Mouse (Mus musculus) heart, embryonic 11.5 days (tissue): Measurements from ENCODE around the gene Gm28374. TPM values are rescaled to one million over a fixed set of nuclear protein-coding genes. Genes with fewer than 3 reads are reported as not detected.
"Not testable (repeated sequence)": the region's sequence is repeated elsewhere in the genome, so short reads cannot be mapped to it uniquely, and the experiment has no call there.

Experiments used
- ATAC-seq: fragments of 200-750 bp; cut with Nextera tagmentation; replicated peaks from 2 replicates; pipeline ENCODE4 v1.8.0; 2017; ENCODE audit warnings: moderate library complexity; ENCODE audit not compliant: insufficient number of reproducible peaks, low FRiP score, low TSS enrichment
- H3K27ac ChIP-seq: fragments of 300-500 bp; sonication (generic); 2 replicates; pipeline ENCODE4 v1.5.1; 2014; ENCODE audit warnings: mild to moderate bottlenecking, low read depth, low read length
- H3K27me3 ChIP-seq: fragments of 300-500 bp; sonication (generic); 2 replicates; pipeline ENCODE4 v1.6.1; 2014; ENCODE audit warnings: mild to moderate bottlenecking, low read length, mixed read lengths; ENCODE audit not compliant: control insufficient read depth, insufficient read depth
- H3K36me3 ChIP-seq: fragments of 300-500 bp; sonication (generic); 2 replicates; pipeline ENCODE4 v1.6.1; 2014; ENCODE audit warnings: mild to moderate bottlenecking, low read length, moderate library complexity, mixed read lengths; ENCODE audit not compliant: control insufficient read depth, insufficient read depth
- H3K4me1 ChIP-seq: fragments of 300-500 bp; sonication (generic); 2 replicates; pipeline ENCODE4 v1.6.1; 2014; ENCODE audit warnings: low read length; ENCODE audit not compliant: control insufficient read depth, insufficient read depth
- H3K4me2 ChIP-seq: fragments of 300-500 bp; sonication (generic); 2 replicates; pipeline ENCODE4 v1.6.1; 2014; ENCODE audit warnings: mild to moderate bottlenecking, moderate library complexity
- H3K4me3 ChIP-seq: fragments of 300-500 bp; sonication (generic); 2 replicates; pipeline ENCODE4 v1.5.1; 2014; ENCODE audit warnings: low read depth, low read length
- H3K9ac ChIP-seq: fragments of 300-500 bp; sonication (generic); 2 replicates; pipeline ENCODE4 v1.6.1; 2014; ENCODE audit warnings: mild to moderate bottlenecking, low read depth, low read length, moderate library complexity
- H3K9me3 ChIP-seq: fragments of 300-500 bp; sonication (generic); replicated peaks from 2 replicates; pipeline ENCODE4 v1.6.1; 2016; ENCODE audit warnings: low read length; ENCODE audit not compliant: control insufficient read depth
- WGBS: fragments of 180-500 bp; shearing (Covaris S2); extraction: QIAGEN DNeasy Blood & Tissue Kit; methylation state at CpG from one replicate; pipeline ENCODE4 v1.1.7; 2014; ENCODE audit not compliant: insufficient replicate concordance; 5-methylcytosine and 5-hydroxymethylcytosine counted together
- polyA plus RNA-seq: library from polyadenylated mRNA; unstranded; fragments of >200 nt; fragmentation: Nextera tagmentation; extraction: Ambion mirVana; gene quantifications from 2 replicates; pipeline ENCODE4 v1.2.1, GENCODE M21; 2014

Gm28374 gene
- polyA plus RNA-seq, result 0.36 TPM in 1 of 2 replicates, not detected in the other

GRCm38 (mm10) chr19:6082156-6082555 is at the start of gene Gm28374:
TSS of gene Gm28374 (minus strand) at chr19:6082256.
- H3K27me3 ChIP-seq, result no peaks in the 10 kb centered on the region
- WGBS, result 86% methylated on average over 9 of the region's 9 CpGs
- no peak within 1 kb of the TSS for H3K4me2 ChIP-seq

GRCm38 (mm10) chr19:6130414-6131128 is 48.5 kb upstream of the Gm28374 start:
- 70% methylated on average over 7 of the region's 7 CpGs for WGBS
- not testable (repeated sequence) for H3K27ac ChIP-seq, H3K9ac ChIP-seq, H3K9me3 ChIP-seq, H3K4me2 ChIP-seq, H3K36me3 ChIP-seq, ATAC-seq, H3K4me3 ChIP-seq, H3K4me1 ChIP-seq, H3K27me3 ChIP-seq

More at GRCm38 (mm10) chr19:6082156-6082555, at the start of gene Gm28374:
- peaks cover 13% of the 10 kb centered on the region for H3K36me3 ChIP-seq
- ATAC-seq, result no peak
- no peak within 1 kb of the TSS for H3K9ac ChIP-seq
- no peak within 1 kb of the TSS for H3K27ac ChIP-seq
- H3K9me3 ChIP-seq, result no peaks in the 10 kb centered on the region
- H3K4me3 ChIP-seq, result no peak within 1 kb of the TSS
- peaks cover 11% of the 10 kb centered on the region for H3K4me1 ChIP-seq

- Histone ChIP-seq H3K4me1 (no peaks in the 10 kb centered on the region), H3K9ac (peak within 1 kb of the TSS; percentile 61), H3K27me3 (no peaks in the 10 kb centered on the region), H3K27ac (peak within 1 kb of the TSS; percentile 52), H3K4me3 (peak within 1 kb of the TSS; percentile 40), H3K36me3 (no peaks in the 10 kb centered on the region), H3K9me3 (no peaks in the 10 kb centered on the region), H3K4me2 (peak within 1 kb of the TSS; percentile 52)
- under 1% methylated on average over 32 of the region's 32 CpGs for WGBS
- peak; percentile 85 for ATAC-seq
These were observed 45.8 kb upstream of the Gm28374 start, which contains the start of gene Snx15 for GRCm38 (mm10) chr19:6127760-6128341. TSS of gene Snx15 (minus strand) at chr19:6128304.

GRCm38 (mm10) chr19:6126789-6127580 is 44.9 kb upstream of the Gm28374 start:
- H3K4me2 ChIP-seq, result peak overlapping the region; percentile 52
- no peak for ATAC-seq
- H3K9ac ChIP-seq, result peak overlapping the region; percentile 61

GRCm38 (mm10) chr19:6126289-6126688 is 44.2 kb upstream of the Gm28374 start:
- Histone ChIP-seq H3K36me3 (no peaks in the 10 kb centered on the region), H3K4me1 (peaks cover 5% of the 10 kb centered on the region; the same call in 1 of the 2 replicates), H3K4me2 (no peak overlapping the region), H3K9me3 (no peaks in the 10 kb centered on the region), H3K9ac (no peak overlapping the region), H3K27me3 (no peaks in the 10 kb centered on the region), H3K27ac (no peak overlapping the region), H3K4me3 (no peak overlapping the region)
- WGBS, result 24% methylated on average over 4 of the region's 4 CpGs
- ATAC-seq, result no peak

More at GRCm38 (mm10) chr19:6126789-6127580, 44.9 kb upstream of the Gm28374 start:
- Histone ChIP-seq H3K36me3 (no peaks in the 10 kb centered on the region), H3K27ac (peak overlapping the region; percentile 52), H3K4me3 (peak overlapping the region; percentile 40), H3K9me3 (no peaks in the 10 kb centered on the region), H3K4me1 (peaks cover under 1% of the 10 kb centered on the region; the same call in 1 of the 2 replicates), H3K27me3 (no peaks in the 10 kb centered on the region)
- WGBS, result 69% methylated on average over 10 of the region's 10 CpGs

GRCm38 (mm10) chr19:6124898-6125297 is 42.8 kb upstream of the Gm28374 start:
- H3K9ac ChIP-seq, result no peak overlapping the region
- H3K36me3 ChIP-seq, result no peaks in the 10 kb centered on the region
- ATAC-seq, result no peak
- H3K4me1 ChIP-seq, result peaks cover 5% of the 10 kb centered on the region; the same call in 1 of the 2 replicates
- H3K4me2 ChIP-seq, result no peak overlapping the region
- H3K27ac ChIP-seq, result no peak overlapping the region
- WGBS, result 61% methylated on average over 2 of the region's 2 CpGs
- H3K27me3 ChIP-seq, result no peaks in the 10 kb centered on the region
- H3K4me3 ChIP-seq, result no peak overlapping the region
- no peaks in the 10 kb centered on the region for H3K9me3 ChIP-seq

- no peaks in the 10 kb centered on the region for H3K27me3 ChIP-seq
- H3K4me2 ChIP-seq, result no peak overlapping the region
- H3K36me3 ChIP-seq, result no peaks in the 10 kb centered on the region
- ATAC-seq, result no peak
- H3K9me3 ChIP-seq, result no peaks in the 10 kb centered on the region
- peaks cover 5% of the 10 kb centered on the region; the same call in 1 of the 2 replicates for H3K4me1 ChIP-seq
- H3K27ac ChIP-seq, result no peak overlapping the region
- H3K9ac ChIP-seq, result no peak overlapping the region
- H3K4me3 ChIP-seq, result no peak overlapping the region
- 86% methylated on average over 8 of the region's 8 CpGs for WGBS
These were observed 41.3 kb upstream of the Gm28374 start for GRCm38 (mm10) chr19:6123330-6123729.

- H3K9ac ChIP-seq, result peak overlapping the region; percentile 62
- no peaks in the 10 kb centered on the region for H3K27me3 ChIP-seq
- no peak overlapping the region for H3K27ac ChIP-seq
- H3K4me2 ChIP-seq, result peak overlapping the region; percentile 31
- ATAC-seq, result no peak
- peaks cover 9% of the 10 kb centered on the region; the same call in 1 of the 2 replicates for H3K4me1 ChIP-seq
- H3K36me3 ChIP-seq, result no peaks in the 10 kb centered on the region
- no peaks in the 10 kb centered on the region for H3K9me3 ChIP-seq
- WGBS, result 18% methylated on average over 19 of the region's 19 CpGs
- no peak overlapping the region for H3K4me3 ChIP-seq
These were observed 39.7 kb upstream of the Gm28374 start for GRCm38 (mm10) chr19:6121761-6122160.
